Mouse (Mus musculus) embryonic fibroblast, embryonic 13.5 days (primary cell): Measurements from ENCODE around the gene Cdkal1.

Source experiments
- CTCF ChIP-seq: IDR thresholded peaks from 2 replicates; pipeline ENCODE4 v1.5.1; 2011; ENCODE audit warnings: mild to moderate bottlenecking, control low read depth, low read length, moderate library complexity, borderline replicate concordance; ENCODE audit not compliant: insufficient read depth
- POLR2A ChIP-seq: IDR thresholded peaks from 2 replicates; pipeline ENCODE4 v1.6.1; 2011; ENCODE audit warnings: low read depth, mild to moderate bottlenecking, control low read depth, low read length, moderate library complexity

GRCm38 (mm10) chr13:29775603-29776230 lies 79.8 kb downstream of the Cdkal1 start:
- TF ChIP-seq CTCF (no peak), POLR2A (no peak)
